Mouse (Mus musculus) heart, postnatal 36 days (tissue): ENCODE data around the gene Rarb. TPM values are rescaled to one million over a fixed set of nuclear protein-coding genes. Genes with fewer than 3 reads are reported as not detected.

Source experiments
- DNase-seq, 2 experiments: peaks; one replicate each; pipeline ENCODE4 v3.0.0; 2021 to 2022
- intact Hi-C: fragments of 180-260 bp; cut with DNase I; formaldehyde crosslinking; loops from one replicate; pipeline ENCODE4 v1.15.1; 2025
- total RNA-seq, 2 experiments: library from RNA; stranded (reverse); gene quantifications; 2 replicates each; pipeline ENCODE4 v1.2.3; 2021

Rarb gene
- total RNA-seq, 2 experiments from 2014 or later, result 15.8 to 16.2 TPM

- intact Hi-C loops, result no loop called here
- DNase-seq, result no peak
Measured at GRCm38 (mm10) chr14:16547492-16548199, 271.3 kb downstream of the Rarb start.

- no peak for DNase-seq
- intact Hi-C loops, result no loop called here
Measured at GRCm38 (mm10) chr14:16544995-16545394, 274.0 kb downstream of the Rarb start.

- intact Hi-C loops, result no loop called here
- DNase-seq, result no peak
Measured at GRCm38 (mm10) chr14:16541641-16542040, 277.3 kb downstream of the Rarb start.

- intact Hi-C loops, result no loop called here
- no peak for DNase-seq
Measured at GRCm38 (mm10) chr14:16537433-16537832, 281.5 kb downstream of the Rarb start.

- no peak for DNase-seq
- intact Hi-C loops, result loop anchor here (5.0 kb wide), 1 partner anchor 96 kb away; no protein-coding TSS in a partner anchor
Measured at GRCm38 (mm10) chr14:16528631-16529030, 290.3 kb downstream of the Rarb start.

GRCm38 (mm10) chr14:16526120-16526519, 292.8 kb downstream of the Rarb start:
- peak; percentile 43 to 44 for DNase-seq
- intact Hi-C loops, result loop anchor here (5.0 kb wide), 1 partner anchor 94 kb away; no protein-coding TSS in a partner anchor

GRCm38 (mm10) chr14:16525137-16525924, 293.6 kb downstream of the Rarb start:
- intact Hi-C loops, result loop anchor here (5.0 kb wide), 1 partner anchor 93 kb away; no protein-coding TSS in a partner anchor
- DNase-seq, result no peak

- no peak for DNase-seq
- intact Hi-C loops, result no loop called here
Measured at GRCm38 (mm10) chr14:16522852-16523251, 296.1 kb downstream of the Rarb start.

GRCm38 (mm10) chr14:16519588-16520167, 299.3 kb downstream of the Rarb start:
- intact Hi-C loops, result no loop called here
- DNase-seq, result no peak

GRCm38 (mm10) chr14:16517958-16518357, 301.0 kb downstream of the Rarb start:
- DNase-seq, result no peak
- intact Hi-C loops, result no loop called here

- intact Hi-C loops, result no loop called here
- DNase-seq, result no peak
Measured at GRCm38 (mm10) chr14:16515731-16516130, 303.2 kb downstream of the Rarb start.

GRCm38 (mm10) chr14:16510574-16510973, 308.4 kb downstream of the Rarb start:
- no peak for DNase-seq
- intact Hi-C loops, result no loop called here

GRCm38 (mm10) chr14:16509825-16510224, 309.1 kb downstream of the Rarb start:
- intact Hi-C loops, result no loop called here
- no peak for DNase-seq

GRCm38 (mm10) chr14:16508760-16509159, 310.2 kb downstream of the Rarb start:
- intact Hi-C loops, result no loop called here
- DNase-seq, result no peak

- intact Hi-C loops, result no loop called here
- DNase-seq, result peak; percentile 37 to 43
Measured at GRCm38 (mm10) chr14:16497226-16497661, 321.7 kb downstream of the Rarb start.

- no peak for DNase-seq
- intact Hi-C loops, result no loop called here
Measured at GRCm38 (mm10) chr14:16483656-16484380, 335.1 kb downstream of the Rarb start.

- intact Hi-C loops, result no loop called here
- no peak for DNase-seq
Measured at GRCm38 (mm10) chr14:16480621-16481020, 338.3 kb downstream of the Rarb start.

- no peak for DNase-seq
Measured at GRCm38 (mm10) chr14:16479521-16479920, 339.4 kb downstream of the Rarb start.

GRCm38 (mm10) chr14:16478606-16479323, 340.2 kb downstream of the Rarb start:
- intact Hi-C loops, result no loop called here
- no peak for DNase-seq

More at GRCm38 (mm10) chr14:16479521-16479920, 339.4 kb downstream of the Rarb start:
- intact Hi-C loops, result no loop called here
